Mouse (Mus musculus) forebrain, embryonic 16.5 days (tissue): ENCODE data around the gene Dync2li1. TPM values are rescaled to one million over a fixed set of nuclear protein-coding genes. Genes with fewer than 3 reads are reported as not detected.
A peak's percentile ranks its signal among the peaks of the same experiment; 100 is the strongest.

Experiments used
- ATAC-seq: fragments of 200-750 bp; cut with Nextera tagmentation; 2 replicates; pipeline ENCODE4 v1.8.0; 2017; ENCODE audit warnings: mild to moderate bottlenecking, moderate library complexity
- H3K27ac ChIP-seq: fragments of 300-500 bp; sonication (generic); 2 replicates; pipeline ENCODE4 v1.5.1; 2014; ENCODE audit warnings: low read length, control low read depth
- H3K27me3 ChIP-seq: fragments of 300-500 bp; sonication (generic); replicated peaks from 2 replicates; pipeline ENCODE4 v1.6.1; 2014; ENCODE audit warnings: low read length; ENCODE audit not compliant: control insufficient read depth, insufficient read depth
- H3K36me3 ChIP-seq: fragments of 300-500 bp; sonication (generic); 2 replicates; pipeline ENCODE4 v1.6.1; 2014; ENCODE audit not compliant: control insufficient read depth, insufficient read depth
- H3K4me1 ChIP-seq: fragments of 300-500 bp; sonication (generic); replicated peaks from 2 replicates; pipeline ENCODE4 v1.6.1; 2014; ENCODE audit warnings: low read length; ENCODE audit not compliant: control insufficient read depth, insufficient read depth
- H3K4me2 ChIP-seq: fragments of 300-500 bp; sonication (generic); 2 replicates; pipeline ENCODE4 v1.6.1; 2014; ENCODE audit warnings: mild to moderate bottlenecking, low read length, control low read depth
- H3K4me3 ChIP-seq: fragments of 300-500 bp; sonication (generic); replicated peaks from 2 replicates; pipeline ENCODE4 v1.5.1; 2014; ENCODE audit warnings: mild to moderate bottlenecking, low read length, control low read depth
- H3K9ac ChIP-seq: fragments of 300-500 bp; sonication (generic); replicated peaks from 2 replicates; pipeline ENCODE4 v1.6.1; 2014; ENCODE audit warnings: low read depth, low read length, control low read depth
- H3K9me3 ChIP-seq: fragments of 300-500 bp; sonication (generic); 2 replicates; pipeline ENCODE4 v1.6.1; 2016; ENCODE audit warnings: low read length; ENCODE audit not compliant: control insufficient read depth
- WGBS: fragments of 180-500 bp; shearing (Covaris S2); extraction: QIAGEN DNeasy Blood & Tissue Kit; methylation state at CpG from one replicate; pipeline ENCODE4 v1.1.7; 2014; 5-methylcytosine and 5-hydroxymethylcytosine counted together
- polyA plus RNA-seq: library from polyadenylated mRNA; unstranded; fragments of >200 nt; fragmentation: Nextera tagmentation; extraction: Ambion mirVana; gene quantifications from 2 replicates; pipeline ENCODE4 v1.2.1, GENCODE M21; 2015

The Dync2li1 gene
- polyA plus RNA-seq, 1 experiment from 2014 or later, result 33.0 TPM

GRCm38 (mm10) chr17:84684284-84684683 lies 58.0 kb downstream of the Dync2li1 start:
- no peak overlapping the region for H3K27ac ChIP-seq
- no peak for ATAC-seq
- H3K4me2 ChIP-seq, result no peak overlapping the region
- WGBS, result 55% methylated on average over 6 of the region's 6 CpGs
- H3K9ac ChIP-seq, result no peak overlapping the region
- H3K4me3 ChIP-seq, result no peak overlapping the region
- H3K4me1 ChIP-seq, result no peaks in the 10 kb centered on the region
- H3K36me3 ChIP-seq, result no peaks in the 10 kb centered on the region
- no peaks in the 10 kb centered on the region for H3K9me3 ChIP-seq
- no peaks in the 10 kb centered on the region for H3K27me3 ChIP-seq

DNA sequence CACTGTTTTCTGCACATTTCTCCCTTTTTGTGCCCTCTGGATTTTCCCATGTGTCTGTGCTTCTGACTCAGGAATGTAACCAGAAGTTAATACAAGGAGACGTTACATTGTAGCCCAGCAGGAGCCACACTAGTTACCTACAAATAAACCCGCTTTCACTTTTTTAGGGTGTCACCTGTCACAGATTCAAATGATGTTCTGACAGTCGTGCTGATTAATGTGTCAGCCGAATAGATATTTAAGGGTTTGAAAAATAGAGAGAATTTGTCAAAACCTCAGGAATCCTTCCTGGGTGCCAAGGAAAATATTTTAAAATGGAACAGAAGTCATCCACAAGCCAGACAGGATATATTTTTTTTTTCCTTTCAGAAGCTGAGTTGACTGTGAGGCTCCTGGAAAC lies 59.0 kb downstream of the Dync2li1 start:
- no peak overlapping the region for H3K4me3 ChIP-seq
- 83% methylated on average over 4 of the region's 4 CpGs for WGBS
- no peak for ATAC-seq
- H3K9me3 ChIP-seq, result no peaks in the 10 kb centered on the region
- no peak overlapping the region for H3K27ac ChIP-seq
- H3K27me3 ChIP-seq, result no peaks in the 10 kb centered on the region
- H3K4me1 ChIP-seq, result no peaks in the 10 kb centered on the region
- H3K36me3 ChIP-seq, result no peaks in the 10 kb centered on the region
- H3K9ac ChIP-seq, result no peak overlapping the region
- no peak overlapping the region for H3K4me2 ChIP-seq

GRCm38 (mm10) chr17:84687994-84688393 lies 61.7 kb downstream of the Dync2li1 start:
- WGBS, result 72% methylated on average over 5 of the region's 5 CpGs
- H3K4me2 ChIP-seq, result no peak overlapping the region
- H3K4me1 ChIP-seq, result no peaks in the 10 kb centered on the region
- no peaks in the 10 kb centered on the region for H3K36me3 ChIP-seq
- H3K27ac ChIP-seq, result no peak overlapping the region
- no peak for ATAC-seq
- H3K27me3 ChIP-seq, result no peaks in the 10 kb centered on the region
- H3K9me3 ChIP-seq, result no peaks in the 10 kb centered on the region
- no peak overlapping the region for H3K9ac ChIP-seq
- H3K4me3 ChIP-seq, result no peak overlapping the region

- 91% methylated on average over 11 of the region's 11 CpGs for WGBS
- ATAC-seq, result no peak
- H3K4me2 ChIP-seq, result no peak overlapping the region
- no peak overlapping the region for H3K4me3 ChIP-seq
- H3K9me3 ChIP-seq, result no peaks in the 10 kb centered on the region
- no peak overlapping the region for H3K9ac ChIP-seq
- no peaks in the 10 kb centered on the region for H3K27me3 ChIP-seq
- no peaks in the 10 kb centered on the region for H3K36me3 ChIP-seq
- H3K4me1 ChIP-seq, result no peaks in the 10 kb centered on the region
- H3K27ac ChIP-seq, result no peak overlapping the region
Measured at GRCm38 (mm10) chr17:84688834-84689233, 62.5 kb downstream of the Dync2li1 start.

DNA sequence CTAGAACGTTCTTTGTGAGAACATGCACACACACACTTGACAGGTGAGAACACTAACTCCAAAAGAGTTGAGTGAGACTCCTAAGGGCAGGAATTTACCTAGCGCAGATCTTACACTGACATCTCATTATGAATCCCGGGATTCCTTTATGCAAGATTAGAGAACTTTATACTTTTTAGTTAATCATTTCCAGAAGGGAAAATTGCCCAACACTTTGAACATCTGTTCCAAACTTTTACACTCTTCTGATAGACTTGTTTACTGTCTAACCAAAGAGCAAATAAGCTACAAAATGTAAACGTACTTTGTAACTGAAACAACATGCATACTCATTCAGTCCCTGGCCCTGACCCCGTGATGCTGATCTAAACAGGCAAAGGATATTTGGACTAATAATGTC lies 63.0 kb downstream of the Dync2li1 start:
- WGBS, result 90% methylated on average over 5 of the region's 5 CpGs

GRCm38 (mm10) chr17:84690111-84690510 lies 63.8 kb downstream of the Dync2li1 start:
- no peaks in the 10 kb centered on the region for H3K9me3 ChIP-seq
- no peaks in the 10 kb centered on the region for H3K36me3 ChIP-seq
- no peak overlapping the region for H3K27ac ChIP-seq
- no peak overlapping the region for H3K9ac ChIP-seq
- H3K4me2 ChIP-seq, result no peak overlapping the region
- no peaks in the 10 kb centered on the region for H3K27me3 ChIP-seq
- H3K4me3 ChIP-seq, result no peak overlapping the region
- WGBS, result 88% methylated on average over 5 of the region's 5 CpGs
- no peaks in the 10 kb centered on the region for H3K4me1 ChIP-seq
- no peak for ATAC-seq

More for the DNA sequence above, 63.0 kb downstream of the Dync2li1 start:
- Histone ChIP-seq H3K36me3 (no peaks in the 10 kb centered on the region), H3K27ac (no peak overlapping the region), H3K4me1 (no peaks in the 10 kb centered on the region), H3K9me3 (no peaks in the 10 kb centered on the region), H3K27me3 (no peaks in the 10 kb centered on the region), H3K4me3 (no peak overlapping the region), H3K9ac (no peak overlapping the region), H3K4me2 (no peak overlapping the region)
- no peak for ATAC-seq

GRCm38 (mm10) chr17:84693741-84694140 lies 67.4 kb downstream of the Dync2li1 start:
- no peaks in the 10 kb centered on the region for H3K36me3 ChIP-seq
- no peak overlapping the region for H3K4me3 ChIP-seq
- no peak overlapping the region for H3K9ac ChIP-seq
- H3K4me2 ChIP-seq, result no peak overlapping the region
- 0 out of 2 replicates have a peak, but pooled peaks cover 3% of the 10 kb centered on the region for H3K27me3 ChIP-seq
- 79% methylated on average over 2 of the region's 2 CpGs for WGBS
- no peaks in the 10 kb centered on the region for H3K4me1 ChIP-seq
- H3K9me3 ChIP-seq, result no peaks in the 10 kb centered on the region
- no peak for ATAC-seq
- H3K27ac ChIP-seq, result no peak overlapping the region

- no peak for ATAC-seq
- Histone ChIP-seq H3K9ac (no peak overlapping the region), H3K36me3 (no peaks in the 10 kb centered on the region), H3K4me1 (no peaks in the 10 kb centered on the region), H3K4me2 (no peak overlapping the region), H3K4me3 (no peak overlapping the region), H3K27ac (no peak overlapping the region), H3K9me3 (no peaks in the 10 kb centered on the region), H3K27me3 (0 out of 2 replicates have a peak, but pooled peaks cover 3% of the 10 kb centered on the region)
- WGBS, result 82% methylated on average over 6 of the region's 6 CpGs
Measured at GRCm38 (mm10) chr17:84696537-84696936, 70.2 kb downstream of the Dync2li1 start.

DNA sequence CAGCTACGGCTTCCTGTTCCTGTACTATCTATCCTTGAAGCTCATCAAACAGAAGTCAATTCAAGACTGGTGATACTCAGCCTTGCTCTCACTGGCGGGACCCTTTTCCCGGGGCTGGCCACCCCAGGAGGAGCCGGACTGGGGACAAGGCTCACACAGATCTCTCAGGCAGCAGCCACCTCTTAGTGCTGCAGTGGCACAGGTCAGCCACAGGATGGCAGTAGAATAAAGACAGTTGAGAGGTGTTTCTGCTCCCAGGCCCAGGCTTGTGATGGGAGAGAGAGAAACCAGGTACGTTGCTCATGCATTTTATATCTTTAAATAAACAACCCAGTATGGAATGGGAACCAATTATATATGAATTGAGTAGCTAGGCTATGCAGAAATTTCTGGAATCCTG lies 72.4 kb downstream of the Dync2li1 start:
- no peaks in the 10 kb centered on the region for H3K4me1 ChIP-seq
- H3K27ac ChIP-seq, result no peak overlapping the region
- 0 out of 2 replicates have a peak, but pooled peaks cover 3% of the 10 kb centered on the region for H3K27me3 ChIP-seq
- H3K4me2 ChIP-seq, result no peak overlapping the region
- H3K4me3 ChIP-seq, result no peak overlapping the region
- H3K36me3 ChIP-seq, result no peaks in the 10 kb centered on the region
- 22% methylated on average over 5 of the region's 5 CpGs for WGBS
- no peak overlapping the region for H3K9ac ChIP-seq
- ATAC-seq, result peak; percentile 57
- H3K9me3 ChIP-seq, result no peaks in the 10 kb centered on the region
